In the genomic region with DNA sequence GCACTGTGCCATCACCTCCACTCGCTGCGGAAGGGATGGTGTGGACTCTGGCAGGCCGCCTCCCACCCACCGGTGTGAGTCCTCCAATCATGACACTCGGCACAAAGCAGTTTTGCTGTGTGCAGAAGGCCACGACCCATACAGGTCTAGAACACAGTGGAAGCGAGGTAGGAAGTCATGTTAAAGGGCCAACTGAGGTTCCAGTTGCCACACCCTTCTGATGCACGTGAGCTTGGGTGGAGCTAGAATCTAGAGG, we compare ENCODE assay signal across 18 mouse cellular contexts. TPM values are rescaled to one million over a fixed set of nuclear protein-coding genes. Genes with fewer than 3 reads are reported as not detected.
"Had no signal": no experiment of that assay in that cellular context is flagged by ENCODE, and none has a peak within 500 bp of the region (broad histone marks: within the 10 kb centered on the region; RNA-seq: fewer than 3 reads in every experiment).

No protein-coding gene starts in this region.

- H3K4me1 ChIP-seq: limb, embryonic 12.5 days; liver, embryonic 12.5 days; liver, embryonic 15.5 days; midbrain, embryonic 15.5 days; neural tube, embryonic 13.5 days had no signal

- DNase-seq: kidney, postnatal 25 days; lung, adult 2 months; lung, postnatal 14 days; thymus, adult 2 months; thymus, postnatal 14 days; thymus, postnatal 4 days had no signal

- H3K9me3 ChIP-seq: limb, embryonic 12.5 days; limb, embryonic 15.5 days; liver, embryonic 12.5 days; liver, embryonic 15.5 days; midbrain, embryonic 12.5 days; midbrain, embryonic 15.5 days; neural tube, embryonic 13.5 days had no signal

- ATAC-seq: liver, embryonic 12.5 days; midbrain, embryonic 15.5 days had no signal

- H3K4me3 ChIP-seq: limb, embryonic 12.5 days; limb, embryonic 15.5 days; liver, embryonic 12.5 days; liver, embryonic 15.5 days; midbrain, embryonic 12.5 days; midbrain, embryonic 15.5 days; neural tube, embryonic 13.5 days had no signal

- H3K27me3 ChIP-seq: limb, embryonic 12.5 days; limb, embryonic 15.5 days; liver, embryonic 12.5 days; liver, embryonic 15.5 days; midbrain, embryonic 12.5 days; midbrain, embryonic 15.5 days; neural tube, embryonic 13.5 days had no signal

- H3K27ac ChIP-seq: kidney, postnatal 0 days; limb, embryonic 12.5 days; limb, embryonic 15.5 days; liver, embryonic 12.5 days; liver, embryonic 15.5 days; midbrain, embryonic 12.5 days; midbrain, embryonic 15.5 days; neural tube, embryonic 13.5 days had no signal

- H3K9ac ChIP-seq: limb, embryonic 12.5 days; limb, embryonic 15.5 days; liver, embryonic 12.5 days; liver, embryonic 15.5 days; midbrain, embryonic 12.5 days; midbrain, embryonic 15.5 days; neural tube, embryonic 13.5 days had no signal

- H3K4me2 ChIP-seq: limb, embryonic 12.5 days; limb, embryonic 15.5 days; liver, embryonic 12.5 days; liver, embryonic 15.5 days; midbrain, embryonic 12.5 days; midbrain, embryonic 15.5 days; neural tube, embryonic 13.5 days had no signal

RNA-seq across cellular contexts. Expression of a gene that starts 59.3 kb away (rescaled TPM):
- total RNA-seq: left cerebral cortex, postnatal 14 days; megakaryocyte progenitor cell, adult 5-6 weeks; neutrophil, adult 5-6 weeks had no signal
- polyA plus RNA-seq: kidney, adult 2 months; limb, embryonic 12.5 days; midbrain, embryonic 15.5 days had no signal
